ENCODE assay signal across 30 mouse cellular contexts in the genomic region with DNA sequence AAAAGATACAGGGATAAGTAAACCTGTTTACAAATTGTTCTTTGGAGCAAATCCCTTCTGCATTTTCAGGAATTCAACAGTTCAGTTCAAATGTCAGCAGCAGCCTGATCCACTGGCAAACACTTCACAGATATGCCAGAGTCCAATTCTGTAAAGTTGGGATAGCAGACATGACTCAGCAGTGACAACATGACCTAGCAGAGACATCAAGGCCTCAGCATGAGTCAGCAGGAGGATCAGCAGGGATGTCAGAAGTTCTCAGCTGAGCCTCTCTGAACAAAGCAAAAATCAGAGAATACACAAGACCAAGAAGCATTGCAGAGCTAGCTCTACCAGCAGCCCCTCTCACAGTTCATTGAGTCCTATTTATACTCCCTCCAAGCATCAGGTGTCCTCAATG. TPM values are rescaled to one million over a fixed set of nuclear protein-coding genes. Genes with fewer than 3 reads are reported as not detected.
"Had no signal": no experiment of that assay in that cellular context is flagged by ENCODE, and none has a peak within 500 bp of the region (broad histone marks: within the 10 kb centered on the region; RNA-seq: fewer than 3 reads in every experiment).

No protein-coding gene starts in this region.

- H3K36me3 ChIP-seq: liver, embryonic 13.5 days; midbrain, embryonic 12.5 days; midbrain, embryonic 15.5 days; neural tube, embryonic 12.5 days; neural tube, embryonic 15.5 days; stomach, embryonic 15.5 days had no signal

- H3K27me3 ChIP-seq: liver, embryonic 13.5 days; midbrain, embryonic 12.5 days; midbrain, embryonic 15.5 days; neural tube, embryonic 12.5 days; neural tube, embryonic 15.5 days; stomach, embryonic 15.5 days had no signal

- H3K27ac ChIP-seq: liver, embryonic 13.5 days; midbrain, embryonic 12.5 days; midbrain, embryonic 15.5 days; neural tube, embryonic 12.5 days; neural tube, embryonic 15.5 days; stomach, embryonic 15.5 days had no signal

- H3K9ac ChIP-seq: liver, embryonic 13.5 days; midbrain, embryonic 12.5 days; midbrain, embryonic 15.5 days; neural tube, embryonic 12.5 days; neural tube, embryonic 15.5 days; stomach, embryonic 15.5 days had no signal

- H3K9me3 ChIP-seq: liver, embryonic 13.5 days; midbrain, embryonic 12.5 days; midbrain, embryonic 15.5 days; neural tube, embryonic 12.5 days; neural tube, embryonic 15.5 days; stomach, embryonic 15.5 days had no signal

- H3K4me3 ChIP-seq: liver, embryonic 13.5 days; midbrain, embryonic 12.5 days; midbrain, embryonic 15.5 days; neural tube, embryonic 12.5 days; neural tube, embryonic 15.5 days; stomach, embryonic 15.5 days had no signal

- DNase-seq: kidney, adult 18-20 months; kidney, adult 9 months; kidney, postnatal 14 days; kidney, postnatal 4 days; liver, embryonic 13.5 days; lung, adult 2 months; lung, postnatal 14 days; lung, postnatal 4 days; right cerebral cortex, adult 18-20 months; right cerebral cortex, postnatal 14 days; spleen, adult 18-20 months; thymus, adult 18-20 months; thymus, postnatal 14 days; thymus, postnatal 4 days had no signal

- H3K4me1 ChIP-seq: liver, embryonic 13.5 days; midbrain, embryonic 12.5 days; midbrain, embryonic 15.5 days; neural tube, embryonic 12.5 days; neural tube, embryonic 15.5 days; stomach, embryonic 15.5 days had no signal

RNA-seq across cellular contexts. Expression of a gene that starts 7.2 kb away (rescaled TPM):
- total RNA-seq: layer of hippocampus, adult 18-20 months; layer of hippocampus, postnatal 14 days; left cerebral cortex, adult 8-10 months; left cerebral cortex, postnatal 36 days; liver, adult 2 months; megakaryocyte progenitor cell, adult 5-6 weeks had no signal
- polyA plus RNA-seq: kidney, embryonic 16.5 days; limb, embryonic 11.5 days; limb, embryonic 14.5 days; liver, adult 2 months; liver, embryonic 13.5 days; liver, embryonic 16.5 days; lung, adult 2 months; lung, embryonic 16.5 days; midbrain, embryonic 12.5 days; midbrain, embryonic 15.5 days; neural tube, embryonic 12.5 days; neural tube, embryonic 15.5 days; stomach, embryonic 15.5 days had no signal

RNA-seq across cellular contexts. Expression of a gene that starts 35.7 kb away (rescaled TPM):
- total RNA-seq: layer of hippocampus, adult 18-20 months; layer of hippocampus, postnatal 14 days; left cerebral cortex, adult 8-10 months; left cerebral cortex, postnatal 36 days; liver, adult 2 months; megakaryocyte progenitor cell, adult 5-6 weeks had no signal
- polyA plus RNA-seq: kidney, embryonic 16.5 days; limb, embryonic 11.5 days; limb, embryonic 14.5 days; liver, adult 2 months; liver, embryonic 13.5 days; liver, embryonic 16.5 days; lung, adult 2 months; lung, embryonic 16.5 days; midbrain, embryonic 12.5 days; midbrain, embryonic 15.5 days; neural tube, embryonic 12.5 days; neural tube, embryonic 15.5 days; stomach, embryonic 15.5 days had no signal
